Mouse (Mus musculus) WW6 (cell line): ENCODE measurements around the gene Nme2.
"Not testable (repeated sequence)": the region's sequence is repeated elsewhere in the genome, so short reads cannot be mapped to it uniquely, and the experiment has no call there.

Experiments used
- DNase-seq: peaks from one replicate; pipeline ENCODE4 v3.0.0-alpha.2; 2013; ENCODE audit warnings: low read depth, low spot score

Nme2 gene

GRCm38 (mm10) chr11:93967381-93967780 lies 11.3 kb upstream of the Nme2 start:
- no peak for DNase-seq

DNA sequence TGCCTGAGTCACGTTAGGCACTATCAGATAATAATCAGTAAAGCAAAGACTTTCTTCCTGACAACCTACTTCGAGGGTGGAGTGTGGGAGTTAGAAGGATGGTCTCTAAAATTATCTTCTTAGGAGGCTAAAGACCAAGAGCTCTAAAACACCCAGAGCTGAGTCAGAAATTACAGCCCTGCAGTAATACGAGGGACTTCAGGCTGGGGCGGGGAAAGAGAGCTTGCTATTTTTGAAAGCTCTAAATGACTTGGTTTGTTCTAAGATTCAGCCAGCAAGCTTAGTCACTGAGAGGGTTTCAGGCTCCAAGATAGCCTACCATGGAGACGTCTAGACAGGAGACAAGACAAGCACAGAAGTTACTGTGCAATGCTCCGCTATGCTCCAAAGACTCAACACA lies 9.3 kb upstream of the Nme2 start:
- DNase-seq: no peak

DNA sequence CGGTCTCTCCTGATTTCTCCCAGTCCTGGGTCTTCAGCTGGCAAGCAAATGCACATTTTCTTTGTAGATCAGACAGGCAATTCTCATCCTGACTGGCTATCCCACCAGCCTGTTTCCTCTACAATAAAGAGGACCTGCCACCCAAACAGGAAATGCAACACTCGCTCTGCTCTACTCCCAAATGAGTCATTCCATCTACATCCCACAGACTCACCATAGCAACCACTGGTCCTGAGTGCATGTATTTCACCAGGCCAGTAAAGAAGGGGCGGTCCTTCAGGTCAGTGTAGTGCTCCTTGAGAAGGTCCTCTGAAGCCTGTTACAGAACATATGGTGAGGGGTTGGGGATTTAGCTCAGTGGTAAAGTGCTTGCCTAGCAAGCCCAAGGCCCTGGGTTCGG lies 7.0 kb upstream of the Nme2 start:
- no peak for DNase-seq

DNA sequence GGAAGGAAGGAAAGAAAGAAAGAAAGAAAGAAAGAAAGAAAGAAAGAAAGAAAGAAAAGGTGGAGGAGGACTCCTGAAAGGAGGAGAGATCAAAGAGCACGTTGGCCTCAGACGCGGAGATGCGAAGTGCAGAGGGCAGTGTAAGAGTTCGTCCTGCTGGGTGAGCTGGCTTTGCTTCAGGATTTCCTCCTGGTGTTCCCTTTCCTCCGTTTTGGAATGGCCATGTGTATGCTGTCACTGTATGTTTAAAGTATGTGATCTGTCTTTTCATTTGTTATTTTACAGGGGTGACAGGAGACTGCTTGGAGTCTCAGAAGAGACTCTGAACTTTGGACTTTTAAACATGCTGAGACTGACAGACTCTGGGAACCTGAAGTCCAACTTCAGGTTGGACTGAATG lies 5.4 kb upstream of the Nme2 start:
- no peak for DNase-seq

DNA sequence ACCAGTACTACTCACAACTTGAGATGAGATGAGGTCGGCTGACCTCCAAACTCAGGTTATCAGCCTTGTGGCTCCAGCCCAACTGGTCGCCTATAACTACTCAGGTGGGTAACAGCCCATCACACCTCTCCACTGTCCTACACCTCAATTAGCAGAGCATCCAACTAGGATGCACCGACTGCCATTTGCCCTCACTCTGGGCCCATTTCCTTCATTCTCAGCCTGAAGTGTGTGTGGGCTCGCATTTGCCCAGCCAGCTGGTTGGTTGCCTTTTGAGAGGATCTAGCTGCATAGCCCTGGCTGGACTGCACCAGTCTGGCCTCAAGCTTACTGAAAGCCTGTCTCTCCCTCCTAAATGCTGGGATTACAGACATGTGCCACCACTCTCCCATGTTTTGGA lies 1.7 kb upstream of the Nme2 start:
- DNase-seq: no peak

DNA sequence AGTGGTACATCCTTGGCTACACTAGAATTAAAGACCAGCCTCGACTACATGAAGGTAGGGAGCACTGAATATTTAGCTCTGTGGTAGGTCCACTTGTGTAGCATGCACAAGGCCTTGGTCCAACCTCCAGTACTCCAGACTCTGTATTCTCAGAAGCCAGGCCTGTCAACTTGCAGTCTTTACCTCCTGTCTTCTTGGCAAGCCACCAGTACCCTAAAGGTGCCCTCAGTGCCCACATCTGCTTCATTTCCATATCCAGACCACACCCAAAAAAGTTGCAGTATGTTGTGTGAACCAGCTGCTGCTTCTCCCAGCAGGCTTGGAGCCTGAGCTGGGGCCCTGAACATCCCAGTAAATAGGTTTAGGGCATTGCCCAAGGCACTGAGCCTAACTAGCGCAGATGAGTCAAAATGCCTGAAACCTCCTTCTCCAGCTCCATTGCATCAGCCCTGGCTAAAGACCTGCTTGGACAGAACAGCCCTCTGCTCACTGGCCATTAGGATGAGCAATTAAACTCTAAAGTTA lies 1.0 kb upstream of the Nme2 start:
- DNase-seq: no peak

- peak; percentile 92 for DNase-seq
Observed at GRCm38 (mm10) chr11:93955256-93956150, 556 bp downstream of the Nme2 start.

- DNase-seq: no peak
Observed at GRCm38 (mm10) chr11:93954738-93955255, 1.3 kb downstream of the Nme2 start.

DNA sequence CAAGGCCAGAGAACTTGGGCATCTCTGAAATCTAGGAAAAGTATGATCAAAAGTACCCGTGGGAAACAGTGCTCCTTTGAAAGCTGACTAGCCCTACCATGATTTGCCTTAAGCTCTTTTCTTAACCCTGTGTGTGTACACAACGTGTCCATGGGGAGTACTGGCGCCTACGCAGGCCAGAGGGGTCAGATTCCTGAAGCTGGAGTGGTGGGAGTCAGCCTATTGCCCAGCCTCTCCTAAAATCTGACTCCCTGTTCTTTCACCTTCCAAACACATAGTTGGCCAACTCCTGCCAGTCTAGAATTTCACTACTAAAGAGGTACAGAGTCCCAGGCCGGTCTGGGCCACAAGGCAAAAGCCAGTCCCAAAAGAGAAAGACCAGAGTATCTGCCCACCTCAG lies 3.7 kb downstream of the Nme2 start:
- DNase-seq: no peak

GRCm38 (mm10) chr11:93950045-93950444 lies 6.0 kb downstream of the Nme2 start:
- DNase-seq: no peak

- no peak for DNase-seq
Observed at GRCm38 (mm10) chr11:93948887-93949567, 7.0 kb downstream of the Nme2 start.

DNA sequence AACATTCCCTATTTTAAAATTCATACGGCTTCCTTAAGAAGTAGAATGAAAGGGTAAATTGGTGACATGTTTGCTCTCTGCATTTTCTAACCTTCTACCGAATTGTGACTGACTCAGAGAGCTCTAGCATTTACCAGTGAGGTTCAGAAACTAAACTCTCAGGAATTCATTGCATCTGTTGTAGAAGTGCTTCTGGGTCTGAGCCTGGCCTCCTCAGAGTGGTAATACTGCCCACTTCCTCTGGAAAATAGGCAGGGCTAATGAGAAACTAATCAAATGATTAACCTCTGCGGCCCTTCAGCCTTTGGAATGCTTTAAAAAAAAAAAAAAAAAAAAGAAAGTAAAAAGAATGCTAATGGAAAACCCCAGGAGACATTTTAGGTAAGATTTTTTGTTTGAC lies 11.1 kb downstream of the Nme2 start:
- no peak for DNase-seq

DNA sequence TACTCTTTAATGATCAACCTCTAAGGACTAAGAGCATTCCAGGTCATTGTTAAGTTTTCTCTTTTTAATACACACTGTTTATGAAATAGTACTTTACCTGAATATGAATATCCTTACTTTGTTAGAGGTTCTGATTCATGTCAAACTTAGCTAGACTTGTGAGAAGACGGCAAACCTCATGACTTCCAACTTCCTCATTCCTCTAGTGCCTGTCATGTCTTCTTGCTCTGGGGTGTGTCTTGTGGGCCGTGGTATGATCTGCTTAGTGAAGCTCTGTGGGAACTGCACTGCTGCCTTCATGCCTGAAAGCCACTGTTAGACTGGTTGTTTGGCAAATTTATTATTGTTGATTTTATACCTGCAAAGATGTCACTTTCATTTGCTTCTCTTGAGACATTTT lies 15.2 kb downstream of the Nme2 start:
- no peak for DNase-seq

- DNase-seq: no peak
Observed at GRCm38 (mm10) chr11:93929106-93929505, 27.0 kb downstream of the Nme2 start.

DNA sequence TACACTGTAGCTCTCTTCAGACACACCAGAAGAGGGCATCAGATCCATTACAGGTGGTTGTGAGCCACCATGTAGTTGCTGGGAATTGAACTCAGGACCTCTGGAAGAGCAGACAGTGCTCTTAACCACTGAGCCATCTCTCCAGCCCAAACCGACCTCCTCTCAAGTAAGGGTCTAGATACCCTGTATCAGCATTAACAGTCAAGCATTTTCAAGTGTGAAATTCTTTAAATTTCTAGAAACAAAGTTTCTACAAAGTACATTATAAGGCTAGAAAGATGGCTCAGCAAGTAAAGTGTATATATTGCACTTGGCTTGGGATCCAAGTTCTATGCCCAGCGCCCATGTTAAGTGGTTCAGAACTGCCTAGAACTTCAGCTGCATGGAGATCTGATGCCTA lies 41.0 kb downstream of the Nme2 start:
- not testable (repeated sequence) for DNase-seq

DNA sequence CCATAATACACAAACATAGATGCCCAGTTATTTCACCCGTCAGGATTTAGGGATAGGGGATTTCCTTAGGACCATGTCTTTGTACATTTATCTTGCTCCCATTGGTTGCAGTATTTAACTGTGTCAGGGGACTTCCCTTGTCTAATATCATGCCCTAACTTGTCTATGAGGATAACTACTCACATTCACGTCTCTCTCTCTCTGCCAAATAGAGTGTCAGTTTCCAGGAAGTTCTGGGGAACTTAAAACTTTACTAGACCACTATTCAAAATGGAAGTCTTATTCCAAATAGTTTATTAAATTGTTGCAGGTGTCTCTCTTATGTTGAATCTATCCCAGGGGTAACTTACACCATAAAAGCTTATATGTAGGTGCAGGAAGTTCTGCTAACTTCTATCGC lies 44.5 kb downstream of the Nme2 start:
- no peak for DNase-seq

GRCm38 (mm10) chr11:93908829-93909228 lies 47.2 kb downstream of the Nme2 start:
- DNase-seq: no peak

DNA sequence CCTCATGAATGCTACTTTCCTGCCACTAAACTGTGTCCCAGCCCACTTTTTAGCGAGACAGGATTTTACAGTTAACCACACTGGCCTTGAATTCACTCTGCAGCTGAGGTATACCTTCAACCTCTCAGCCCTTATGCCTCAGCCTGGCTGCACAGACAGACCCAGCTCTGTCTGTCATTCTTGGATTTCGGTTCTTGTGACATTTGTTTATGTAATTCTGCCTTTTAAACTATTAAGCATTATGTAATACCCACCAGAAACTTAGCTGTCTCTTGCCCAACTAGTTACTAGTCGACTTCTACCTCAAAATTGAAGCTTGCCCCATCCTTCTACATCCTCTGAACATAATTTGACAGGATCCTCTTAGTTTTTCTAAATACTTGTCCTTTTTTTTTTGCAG lies 48.2 kb downstream of the Nme2 start:
- DNase-seq: no peak

GRCm38 (mm10) chr11:93906834-93907233 lies 49.2 kb downstream of the Nme2 start:
- DNase-seq: no peak
